Mouse (Mus musculus) kidney, postnatal 0 days (tissue): ENCODE results near the gene Gdf9. TPM values are rescaled to one million over a fixed set of nuclear protein-coding genes. Genes with fewer than 3 reads are reported as not detected.
A peak's percentile ranks its signal among the peaks of the same experiment; 100 is the strongest.

Experiments
- ATAC-seq: fragments of 200-750 bp; cut with Nextera tagmentation; replicated peaks from 2 replicates; pipeline ENCODE4 v1.8.0; 2017; ENCODE audit warnings: low read depth, moderate number of reproducible peaks, moderate TSS enrichment, moderate library complexity; ENCODE audit not compliant: low FRiP score
- DNase-seq: peaks from one replicate; pipeline ENCODE4 v3.0.0-alpha.2; 2016; ENCODE audit warnings: low spot score
- H3K27ac ChIP-seq: fragments of 300-500 bp; sonication (generic); 2 replicates; pipeline ENCODE4 v1.5.1; 2014; ENCODE audit warnings: mild to moderate bottlenecking
- H3K27me3 ChIP-seq: fragments of 300-500 bp; sonication (generic); 2 replicates; pipeline ENCODE4 v1.6.1; 2014; ENCODE audit warnings: low read length, mixed read lengths; ENCODE audit not compliant: insufficient read depth
- H3K36me3 ChIP-seq: fragments of 300-500 bp; sonication (generic); 2 replicates; pipeline ENCODE4 v1.6.1; 2014; ENCODE audit warnings: low read length, mixed read lengths; ENCODE audit not compliant: insufficient read depth
- H3K4me1 ChIP-seq: fragments of 300-500 bp; sonication (generic); replicated peaks from 2 replicates; pipeline ENCODE4 v1.6.1; 2014; ENCODE audit warnings: antibody characterized with exemption, low read length, mixed read lengths; ENCODE audit not compliant: insufficient read depth
- H3K4me2 ChIP-seq: fragments of 300-500 bp; sonication (generic); 2 replicates; pipeline ENCODE4 v1.6.1; 2014; ENCODE audit warnings: mild to moderate bottlenecking, low read length, moderate library complexity, mixed read lengths
- H3K4me3 ChIP-seq: fragments of 300-500 bp; sonication (generic); replicated peaks from 2 replicates; pipeline ENCODE4 v1.5.1; 2014; ENCODE audit warnings: low read depth, low read length
- H3K9ac ChIP-seq: fragments of 300-500 bp; sonication (generic); 2 replicates; pipeline ENCODE4 v1.6.1; 2014; ENCODE audit warnings: low read depth, low read length
- H3K9me3 ChIP-seq: fragments of 300-500 bp; sonication (generic); replicated peaks from 2 replicates; pipeline ENCODE4 v1.6.1; 2016; ENCODE audit warnings: low read length, inconsistent platforms, mixed read lengths
- CTCF ChIP-seq: IDR thresholded peaks from 2 replicates; pipeline ENCODE4 v1.5.1; 2016; ENCODE audit warnings: antibody characterized with exemption, low read depth, mild to moderate bottlenecking, moderate library complexity
- WGBS: fragments of 180-500 bp; shearing (Covaris S2); extraction: QIAGEN DNeasy Blood & Tissue Kit; methylation state at CpG from one replicate; pipeline ENCODE4 v1.1.7; 2014; 5-methylcytosine and 5-hydroxymethylcytosine counted together
- polyA plus RNA-seq: library from polyadenylated mRNA; unstranded; fragments of >200 nt; fragmentation: Nextera tagmentation; extraction: Ambion mirVana; gene quantifications from 2 replicates; pipeline ENCODE4 v1.2.1, GENCODE M21; 2015

The Gdf9 gene
- polyA plus RNA-seq, 1 experiment from 2014 or later = 0.57 TPM

GRCm38 (mm10) chr11:53427993-53428715 is 2.7 kb upstream of the Gdf9 start:
- 91% methylated on average over 3 of the region's 3 CpGs for WGBS

GRCm38 (mm10) chr11:53428716-53429057 is 2.1 kb upstream of the Gdf9 start:
- ATAC-seq = no peak

More at GRCm38 (mm10) chr11:53427993-53428715, 2.7 kb upstream of the Gdf9 start:
- ATAC-seq (no peak), DNase-seq (no peak)
- peaks cover 7% of the 10 kb centered on the region for H3K4me1 ChIP-seq
- H3K27me3 ChIP-seq = no peaks in the 10 kb centered on the region
- H3K9ac ChIP-seq = no peak overlapping the region
- H3K27ac ChIP-seq = no peak overlapping the region
- H3K36me3 ChIP-seq = 0 out of 2 replicates have a peak, but pooled peaks cover 4% of the 10 kb centered on the region
- H3K9me3 ChIP-seq = no peaks in the 10 kb centered on the region
- no peak for TF ChIP-seq CTCF
- no peak overlapping the region for H3K4me3 ChIP-seq
- H3K4me2 ChIP-seq = no peak overlapping the region

GRCm38 (mm10) chr11:53429182-53429581 is 1.6 kb upstream of the Gdf9 start:
- Histone ChIP-seq H3K36me3 (0 out of 2 replicates have a peak, but pooled peaks cover 4% of the 10 kb centered on the region), H3K9ac (peak overlapping the region; percentile 93; the same call in 1 of the 2 replicates), H3K27me3 (no peaks in the 10 kb centered on the region), H3K4me2 (peak overlapping the region; percentile 87), H3K4me3 (peak overlapping the region; percentile 92; the same call in 1 of the 2 replicates), H3K4me1 (peaks cover 7% of the 10 kb centered on the region), H3K27ac (no peak overlapping the region), H3K9me3 (no peaks in the 10 kb centered on the region)
- ATAC-seq (no peak), DNase-seq (no peak)
- no peak for TF ChIP-seq CTCF

More at GRCm38 (mm10) chr11:53428716-53429057, 2.1 kb upstream of the Gdf9 start:
- Histone ChIP-seq H3K36me3 (0 out of 2 replicates have a peak, but pooled peaks cover 4% of the 10 kb centered on the region), H3K27me3 (no peaks in the 10 kb centered on the region), H3K4me2 (no peak overlapping the region), H3K9ac (no peak overlapping the region), H3K4me1 (peaks cover 7% of the 10 kb centered on the region), H3K27ac (no peak overlapping the region), H3K9me3 (no peaks in the 10 kb centered on the region), H3K4me3 (no peak overlapping the region)
- DNase-seq = no peak
- whole genome bisulfite sequencing = 96% methylated on average over 5 of the region's 5 CpGs
- no peak for TF ChIP-seq CTCF

- Histone ChIP-seq H3K4me1 (peaks cover 7% of the 10 kb centered on the region), H3K4me2 (peak overlapping the region; percentile 87), H3K9ac (peak overlapping the region; percentile 93), H3K4me3 (peak overlapping the region; percentile 92), H3K9me3 (no peaks in the 10 kb centered on the region), H3K27me3 (no peaks in the 10 kb centered on the region), H3K27ac (peak overlapping the region; percentile 88), H3K36me3 (0 out of 2 replicates have a peak, but pooled peaks cover 4% of the 10 kb centered on the region)
- ATAC-seq (peak; percentile 19), DNase-seq (no peak)
- WGBS = under 1% methylated on average over 34 of the region's 34 CpGs
- TF ChIP-seq CTCF = no peak
Measured at GRCm38 (mm10) chr11:53430300-53430669, 538 bp upstream of the Gdf9 start.

GRCm38 (mm10) chr11:53431347-53432056 is 679 bp downstream of the Gdf9 start:
- ATAC-seq (no peak), DNase-seq (no peak)
- TF ChIP-seq CTCF = no peak
- WGBS = 7% methylated on average over 9 of the region's 9 CpGs
- Histone ChIP-seq H3K9ac (0 out of 2 replicates have a peak overlapping the region, but pooled peaks have one; percentile 10), H3K27ac (peak overlapping the region; percentile 33; the same call in 1 of the 2 replicates), H3K4me1 (peaks cover 7% of the 10 kb centered on the region), H3K4me2 (peak overlapping the region; percentile 54), H3K9me3 (no peaks in the 10 kb centered on the region), H3K36me3 (0 out of 2 replicates have a peak, but pooled peaks cover 4% of the 10 kb centered on the region), H3K4me3 (peak overlapping the region; percentile 92), H3K27me3 (no peaks in the 10 kb centered on the region)

- DNase-seq (no peak), ATAC-seq (no peak)
- H3K27ac ChIP-seq = no peak overlapping the region
- peaks cover 7% of the 10 kb centered on the region for H3K4me1 ChIP-seq
- no peak overlapping the region for H3K4me2 ChIP-seq
- no peaks in the 10 kb centered on the region for H3K27me3 ChIP-seq
- TF ChIP-seq CTCF = no peak
- no peaks in the 10 kb centered on the region for H3K9me3 ChIP-seq
- H3K9ac ChIP-seq = no peak overlapping the region
- H3K36me3 ChIP-seq = 0 out of 2 replicates have a peak, but pooled peaks cover 4% of the 10 kb centered on the region
- H3K4me3 ChIP-seq = no peak overlapping the region
- WGBS = 59% methylated on average over 6 of the region's 6 CpGs
Measured at GRCm38 (mm10) chr11:53433057-53433456, 2.2 kb downstream of the Gdf9 start.
